Mouse (Mus musculus) midbrain, embryonic 10.5 days (tissue): ENCODE results near the gene Hdac6. TPM values are rescaled to one million over a fixed set of nuclear protein-coding genes. Genes with fewer than 3 reads are reported as not detected.
"Not testable (repeated sequence)": the region's sequence is repeated elsewhere in the genome, so short reads cannot be mapped to it uniquely, and the experiment has no call there.

Source experiments
- DNase-seq: peaks from one replicate; pipeline ENCODE4 v3.0.0-alpha.2; 2017; ENCODE audit warnings: low spot score
- H3K27ac ChIP-seq: fragments of 300-500 bp; sonication (generic); replicated peaks from 2 replicates; pipeline ENCODE4 v1.5.1; 2016; ENCODE audit warnings: mild to moderate bottlenecking
- H3K27me3 ChIP-seq: fragments of 300-500 bp; sonication (generic); 2 replicates; pipeline ENCODE4 v1.6.1; 2016; ENCODE audit warnings: low read depth, mild to moderate bottlenecking; ENCODE audit not compliant: poor library complexity, severe bottlenecking
- H3K36me3 ChIP-seq: fragments of 300-500 bp; sonication (generic); 2 replicates; pipeline ENCODE4 v1.6.1; 2016; ENCODE audit warnings: mild to moderate bottlenecking, moderate library complexity
- H3K4me1 ChIP-seq: fragments of 300-500 bp; sonication (generic); 2 replicates; pipeline ENCODE4 v1.6.1; 2016
- H3K4me3 ChIP-seq: fragments of 300-500 bp; sonication (generic); 2 replicates; pipeline ENCODE4 v1.5.1; 2016; ENCODE audit warnings: mild to moderate bottlenecking, moderate library complexity
- H3K9me3 ChIP-seq: fragments of 300-500 bp; sonication (generic); replicated peaks from 2 replicates; pipeline ENCODE4 v1.6.1; 2016; ENCODE audit warnings: mild to moderate bottlenecking
- WGBS: fragments of 180-500 bp; shearing (Covaris S2); methylation state at CpG from one replicate; pipeline ENCODE4 v1.1.7; 2016; 5-methylcytosine and 5-hydroxymethylcytosine counted together
- polyA plus RNA-seq: library from polyadenylated mRNA; unstranded; fragments of >200 nt; fragmentation: Nextera tagmentation; extraction: Ambion mirVana; gene quantifications from 2 replicates; pipeline ENCODE4 v1.2.1, GENCODE M21; 2016

The Hdac6 gene
- polyA plus RNA-seq, 1 experiment from 2014 or later = 71.7 TPM

DNA sequence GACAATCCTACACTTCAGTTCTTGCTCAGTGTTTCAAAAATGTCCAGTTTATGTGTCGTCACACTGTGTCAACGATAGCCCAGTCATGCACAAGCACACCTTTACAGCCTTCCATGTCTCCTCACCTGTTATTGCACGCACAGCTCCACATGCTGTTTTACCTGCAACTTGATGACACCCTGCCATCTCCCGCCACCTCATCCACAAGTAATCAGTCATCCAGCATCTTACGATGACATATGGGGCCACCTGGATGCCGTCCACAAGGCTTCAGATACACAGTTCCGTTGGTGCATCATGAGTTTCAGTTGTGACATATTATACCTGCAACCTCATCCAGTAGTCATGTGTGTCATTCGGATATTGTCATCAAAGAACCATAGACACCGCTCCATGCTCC lies 11.2 kb upstream of the Hdac6 start:
- Histone ChIP-seq H3K27ac (no peak overlapping the region), H3K4me1 (no peaks in the 10 kb centered on the region), H3K27me3 (no peaks in the 10 kb centered on the region), H3K9me3 (peaks cover 11% of the 10 kb centered on the region; the same call in 1 of the 2 replicates), H3K36me3 (no peaks in the 10 kb centered on the region), H3K4me3 (no peak overlapping the region)
- DNase-seq = no peak
- 93% methylated on average over 9 of the region's 9 CpGs for WGBS

GRCm38 (mm10) chrX:7950091-7950490 lies 2.4 kb upstream of the Hdac6 start:
- peaks cover 9% of the 10 kb centered on the region; the same call in 1 of the 2 replicates for H3K9me3 ChIP-seq
- DNase-seq = no peak
- H3K27ac ChIP-seq = no peak overlapping the region
- peaks cover 12% of the 10 kb centered on the region for H3K4me1 ChIP-seq
- 95% methylated on average over 7 of the region's 7 CpGs for WGBS
- H3K4me3 ChIP-seq = no peak overlapping the region
- peaks cover 1% of the 10 kb centered on the region; the same call in 1 of the 2 replicates for H3K36me3 ChIP-seq
- no peaks in the 10 kb centered on the region for H3K27me3 ChIP-seq

DNA sequence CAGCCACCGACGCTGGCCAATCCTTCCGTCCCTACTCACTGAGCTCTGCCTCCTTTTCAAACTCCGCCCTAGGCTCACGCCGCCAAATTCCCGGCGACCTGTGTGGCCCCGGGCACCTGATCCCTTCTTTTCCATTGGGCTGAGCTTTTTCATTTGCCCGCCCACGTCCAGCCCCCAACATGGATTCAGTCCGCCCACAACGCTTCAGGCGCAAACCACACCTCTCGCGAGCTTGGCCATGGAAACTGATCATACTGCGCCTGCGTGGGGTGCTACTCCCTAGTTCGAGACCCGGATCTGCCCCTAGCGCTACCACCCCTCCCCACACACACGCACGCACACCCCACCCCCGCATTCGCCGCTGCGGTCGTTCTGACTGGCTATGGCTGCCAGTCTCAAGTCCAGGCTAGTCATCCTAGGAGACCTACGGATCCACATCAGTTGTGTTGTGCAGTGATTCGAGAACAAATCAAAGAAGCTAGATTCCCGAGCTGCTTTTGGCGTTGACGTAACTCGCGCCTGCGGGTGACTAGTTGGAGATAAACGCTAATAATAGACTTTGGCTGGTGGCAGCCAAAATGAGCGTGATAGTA lies 307 bp upstream of the Hdac6 start:
- peaks cover 21% of the 10 kb centered on the region for H3K36me3 ChIP-seq
- peak; percentile 93 for DNase-seq
- H3K9me3 ChIP-seq = peaks cover 12% of the 10 kb centered on the region; the same call in 1 of the 2 replicates
- H3K4me3 ChIP-seq = peak overlapping the region; percentile 60
- peaks cover 12% of the 10 kb centered on the region for H3K4me1 ChIP-seq
- WGBS = 17% methylated on average over 38 of the region's 38 CpGs
- peak overlapping the region; percentile 85 for H3K27ac ChIP-seq
- no peaks in the 10 kb centered on the region for H3K27me3 ChIP-seq

DNA sequence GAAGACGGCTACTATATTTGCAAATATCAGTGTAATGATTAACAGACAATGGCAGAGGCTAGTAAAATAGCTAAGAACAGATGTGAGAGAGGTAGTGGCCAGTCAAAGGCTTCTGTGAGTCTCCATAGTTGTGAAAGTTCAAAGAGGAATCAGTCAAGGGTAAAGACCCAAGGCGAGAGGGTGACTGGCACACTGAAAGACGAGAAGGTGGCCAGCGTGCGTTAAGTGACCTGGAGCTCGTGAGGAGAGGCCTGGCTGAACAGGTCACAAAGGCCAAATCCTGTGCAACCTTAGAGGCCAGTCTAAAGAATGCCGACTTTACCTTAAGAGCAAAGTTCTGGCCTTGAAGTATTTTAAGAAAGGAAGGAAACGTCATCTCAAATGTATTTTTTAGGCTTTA lies 2.1 kb downstream of the Hdac6 start:
- 76% methylated on average over 8 of the region's 8 CpGs for WGBS

GRCm38 (mm10) chrX:7937667-7938066 lies 10.0 kb downstream of the Hdac6 start:
- H3K27ac ChIP-seq = no peak overlapping the region
- no peaks in the 10 kb centered on the region for H3K4me1 ChIP-seq
- peaks cover 86% of the 10 kb centered on the region for H3K36me3 ChIP-seq
- H3K27me3 ChIP-seq = no peaks in the 10 kb centered on the region
- H3K9me3 ChIP-seq = no peaks in the 10 kb centered on the region; the same call in 1 of the 2 replicates
- DNase-seq = no peak
- no peak overlapping the region for H3K4me3 ChIP-seq
- WGBS = 99% methylated on average over 6 of the region's 6 CpGs

More for the DNA sequence above, 2.1 kb downstream of the Hdac6 start:
- Histone ChIP-seq H3K4me1 (peaks cover 12% of the 10 kb centered on the region), H3K27me3 (no peaks in the 10 kb centered on the region), H3K4me3 (no peak overlapping the region), H3K27ac (no peak overlapping the region), H3K36me3 (peaks cover 36% of the 10 kb centered on the region), H3K9me3 (peaks cover 8% of the 10 kb centered on the region; the same call in 1 of the 2 replicates)
- no peak for DNase-seq

DNA sequence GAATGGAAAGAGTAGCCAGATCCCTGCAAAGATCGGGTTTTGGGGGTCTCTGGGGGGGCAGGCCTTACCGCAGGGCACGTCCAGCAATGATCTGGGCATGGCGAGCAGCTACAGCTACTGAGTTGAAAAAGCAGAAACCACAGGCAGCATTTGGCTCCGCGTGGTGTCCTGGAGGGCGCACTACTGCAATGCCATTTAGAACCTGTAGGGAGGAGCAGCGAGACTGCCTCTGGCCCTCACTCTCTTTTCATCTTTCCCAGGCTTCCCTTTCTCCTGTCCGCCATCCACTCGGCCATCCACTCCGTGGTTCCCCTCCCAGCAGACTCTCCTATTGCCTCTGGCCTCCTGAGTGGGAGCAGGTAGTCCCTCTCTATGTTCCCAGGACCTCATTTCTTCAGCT lies 10.8 kb downstream of the Hdac6 start:
- H3K27me3 ChIP-seq = no peaks in the 10 kb centered on the region
- H3K27ac ChIP-seq = no peak overlapping the region
- no peak overlapping the region for H3K4me3 ChIP-seq
- H3K36me3 ChIP-seq = peaks cover 89% of the 10 kb centered on the region
- H3K4me1 ChIP-seq = no peaks in the 10 kb centered on the region
- H3K9me3 ChIP-seq = peaks cover 2% of the 10 kb centered on the region; the same call in 1 of the 2 replicates
- no peak for DNase-seq
- 60% methylated on average over 11 of the region's 11 CpGs for WGBS

DNA sequence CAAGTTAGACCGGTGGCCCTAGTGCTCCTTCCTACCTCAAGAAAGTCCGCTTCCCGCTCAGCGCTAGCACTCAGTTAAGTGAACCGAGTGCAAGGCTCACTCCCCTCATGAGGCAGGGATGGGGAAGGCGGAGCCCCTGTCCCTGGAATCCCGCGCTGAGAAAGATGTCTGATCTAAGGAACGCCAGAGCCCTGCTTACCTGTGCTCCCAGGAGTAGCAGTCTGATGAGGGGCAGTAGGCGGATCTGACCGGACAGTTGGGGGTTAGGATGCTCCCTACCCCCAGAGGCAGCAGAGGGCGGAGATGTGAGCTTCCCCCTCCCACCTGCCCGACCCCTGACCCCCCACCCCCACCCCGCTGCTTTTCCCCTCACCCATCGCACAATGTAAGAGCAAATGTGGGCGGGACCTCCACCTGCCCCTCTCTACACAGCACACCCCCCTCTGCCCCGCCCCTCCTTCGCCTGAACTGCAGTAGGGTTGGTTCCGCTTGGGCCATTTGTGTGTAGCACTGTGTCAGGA lies 19.4 kb downstream of the Hdac6 start, which contains the start of gene Eras:
Gene Eras (minus strand): TSS at position 338 of the 521 bp plus-strand sequence.
- WGBS = 14% methylated on average over 19 of the region's 19 CpGs
- Histone ChIP-seq H3K27me3 (peaks cover 63% of the 10 kb centered on the region), H3K4me1 (peaks cover 14% of the 10 kb centered on the region), H3K9me3 (peaks cover 23% of the 10 kb centered on the region), H3K36me3 (peaks cover 45% of the 10 kb centered on the region), H3K27ac (no peak within 1 kb of the TSS), H3K4me3 (peak within 1 kb of the TSS; percentile 20; the same call in 1 of the 2 replicates)
- DNase-seq = no peak

- Histone ChIP-seq H3K27ac (no peak overlapping the region), H3K27me3 (peaks cover 75% of the 10 kb centered on the region), H3K4me3 (peak overlapping the region; percentile 20; the same call in 1 of the 2 replicates), H3K36me3 (peaks cover 33% of the 10 kb centered on the region), H3K9me3 (peaks cover 32% of the 10 kb centered on the region), H3K4me1 (peaks cover 27% of the 10 kb centered on the region)
- 8% methylated on average over 10 of the region's 10 CpGs for WGBS
- DNase-seq = no peak
These were observed 20.6 kb downstream of the Hdac6 start for GRCm38 (mm10) chrX:7927116-7927515.

GRCm38 (mm10) chrX:7926266-7926665 lies 21.4 kb downstream of the Hdac6 start:
- WGBS = 76% methylated on average over 6 of the region's 6 CpGs
- H3K27me3 ChIP-seq = peaks cover 83% of the 10 kb centered on the region
- peaks cover 24% of the 10 kb centered on the region for H3K36me3 ChIP-seq

DNA sequence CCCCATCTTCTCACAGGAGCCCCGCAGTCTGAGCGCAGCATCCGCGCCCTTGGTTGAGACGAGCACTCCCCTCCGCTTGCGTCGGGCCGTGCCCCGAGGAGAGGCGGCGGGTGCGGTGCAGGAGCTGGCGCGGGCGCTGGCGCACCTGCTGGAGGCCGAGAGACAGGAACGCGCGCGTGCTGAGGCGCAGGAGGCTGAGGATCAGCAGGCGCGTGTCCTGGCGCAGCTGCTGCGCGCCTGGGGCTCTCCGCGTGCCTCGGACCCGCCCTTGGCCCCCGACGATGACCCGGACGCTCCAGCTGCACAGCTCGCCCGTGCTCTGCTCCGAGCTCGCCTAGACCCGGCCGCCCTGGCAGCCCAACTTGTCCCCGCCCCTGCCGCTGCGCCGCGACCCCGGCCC lies 25.7 kb downstream of the Hdac6 start:
- H3K36me3 ChIP-seq = no peaks in the 10 kb centered on the region
- 15% methylated on average over 47 of the region's 48 CpGs for WGBS
- H3K27ac ChIP-seq = peak overlapping the region; percentile 67
- H3K4me3 ChIP-seq = peak overlapping the region; percentile 49
- DNase-seq = peak; percentile 41
- peaks cover 74% of the 10 kb centered on the region for H3K27me3 ChIP-seq
- peaks cover 27% of the 10 kb centered on the region for H3K9me3 ChIP-seq
- peaks cover 34% of the 10 kb centered on the region for H3K4me1 ChIP-seq

More at GRCm38 (mm10) chrX:7926266-7926665, 21.4 kb downstream of the Hdac6 start:
- Histone ChIP-seq H3K4me3 (no peak overlapping the region), H3K4me1 (peaks cover 32% of the 10 kb centered on the region), H3K9me3 (peaks cover 29% of the 10 kb centered on the region), H3K27ac (no peak overlapping the region)
- no peak for DNase-seq

DNA sequence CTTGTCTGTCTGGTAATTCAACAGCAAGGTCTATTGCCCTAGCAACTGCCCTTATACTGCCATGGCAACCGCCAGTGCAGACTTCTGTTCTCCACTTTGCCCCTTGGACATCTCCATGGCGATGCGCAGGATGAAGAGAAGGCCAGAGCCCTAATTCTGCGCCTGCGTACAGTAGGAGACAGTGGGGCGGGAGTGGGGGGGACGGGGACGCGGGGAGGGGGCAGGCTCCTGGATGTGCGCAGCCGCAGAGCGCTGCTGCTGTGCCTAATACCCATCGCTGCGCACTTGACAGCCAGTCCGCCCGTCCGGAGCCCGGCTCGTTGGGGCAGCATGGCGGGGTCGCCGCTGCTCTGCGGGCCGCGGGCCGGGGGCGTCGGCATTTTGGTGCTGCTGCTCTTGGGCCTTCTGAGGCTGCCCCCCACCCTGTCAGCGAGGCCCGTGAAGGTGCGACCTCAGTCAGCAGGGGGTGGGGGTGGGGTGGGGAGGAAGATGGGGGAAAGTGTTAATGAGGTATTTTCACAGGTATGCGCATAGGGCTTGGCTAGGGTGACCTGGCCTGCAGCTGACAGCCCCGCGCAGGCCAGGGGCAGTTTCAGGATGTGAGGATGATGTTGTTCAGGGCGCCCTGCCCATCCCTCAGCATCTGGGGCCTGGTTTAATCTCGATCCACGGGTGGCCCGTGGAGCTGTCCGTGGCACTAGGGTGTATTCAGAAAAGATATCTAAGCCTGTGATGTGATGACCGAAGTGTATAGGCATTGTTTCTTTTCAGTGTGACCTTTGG lies 27.9 kb downstream of the Hdac6 start, which contains the start of gene Pcsk1n:
Gene Pcsk1n (plus strand): TSS at position 222 of the 783 bp plus-strand sequence.
- Histone ChIP-seq H3K36me3 (no peaks in the 10 kb centered on the region), H3K27ac (peak within 1 kb of the TSS; percentile 75), H3K9me3 (peaks cover 27% of the 10 kb centered on the region), H3K27me3 (peaks cover 53% of the 10 kb centered on the region), H3K4me3 (peak within 1 kb of the TSS; percentile 54), H3K4me1 (peaks cover 34% of the 10 kb centered on the region)
- 22% methylated on average over 40 of the region's 40 CpGs for WGBS
- peak; percentile 75 for DNase-seq

DNA sequence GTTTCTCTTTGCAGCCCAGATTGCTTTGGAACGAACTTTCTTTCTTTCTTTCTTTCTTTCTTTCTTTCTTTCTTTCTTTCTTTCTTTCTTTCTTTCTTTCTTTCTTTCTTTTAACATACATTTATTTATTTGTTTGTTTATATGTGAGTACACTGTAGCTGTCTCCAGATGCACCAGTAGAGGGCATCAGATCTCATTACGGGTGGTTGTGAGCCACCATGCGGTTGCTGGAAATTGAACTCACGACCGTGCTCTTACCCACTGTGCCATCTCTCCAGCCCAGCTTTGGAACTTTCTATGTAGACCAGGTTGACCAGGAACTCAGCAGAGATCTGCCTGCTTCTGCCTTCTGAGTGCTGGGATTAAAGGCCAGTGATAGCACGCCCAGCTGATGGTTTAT lies 29.7 kb downstream of the Hdac6 start:
- WGBS = 73% methylated on average over 6 of the region's 6 CpGs
- Histone ChIP-seq H3K9me3 (peaks cover 19% of the 10 kb centered on the region), H3K27me3 (peaks cover 35% of the 10 kb centered on the region), H3K4me1 (peaks cover 31% of the 10 kb centered on the region)
- not testable (repeated sequence) for H3K27ac ChIP-seq, H3K4me3 ChIP-seq, H3K36me3 ChIP-seq, DNase-seq
